Mouse (Mus musculus): Measurements from ENCODE around the gene Ppp1r27.

Ppp1r27 gene

DNA sequence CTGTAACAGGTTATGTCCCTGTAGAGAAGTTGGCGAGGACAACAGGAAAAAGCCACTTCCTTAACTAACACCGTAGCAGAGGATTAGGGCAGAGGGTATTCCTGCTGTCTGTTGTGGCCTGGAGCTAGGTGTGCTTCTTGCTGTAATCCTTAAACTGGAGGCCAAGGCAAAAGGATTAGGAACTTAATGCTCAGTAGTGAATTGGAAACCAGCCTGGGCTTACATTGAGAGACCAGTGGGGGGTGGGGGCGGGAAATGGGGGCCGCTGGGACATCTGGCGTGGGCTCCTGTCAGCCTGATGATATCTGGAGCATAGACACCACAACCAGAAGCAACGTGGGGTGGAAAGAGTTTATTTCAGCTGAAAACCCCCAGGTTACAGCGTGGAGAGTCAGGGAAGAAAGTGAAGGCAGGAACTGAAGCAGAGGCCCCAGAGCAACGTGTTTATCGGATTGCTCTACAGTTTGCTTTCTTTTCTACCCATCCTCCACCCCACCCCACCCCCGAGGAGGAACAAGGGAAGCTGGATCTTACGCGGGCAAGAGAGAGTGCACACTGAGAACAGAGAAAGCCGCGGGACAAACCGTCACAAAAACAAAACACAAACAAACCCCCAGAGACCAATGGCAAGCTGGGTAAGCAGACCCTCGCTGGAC, 40.4 kb downstream of the Ppp1r27 start:
- DNase-seq: peak; percentile 12 to 19

DNA sequence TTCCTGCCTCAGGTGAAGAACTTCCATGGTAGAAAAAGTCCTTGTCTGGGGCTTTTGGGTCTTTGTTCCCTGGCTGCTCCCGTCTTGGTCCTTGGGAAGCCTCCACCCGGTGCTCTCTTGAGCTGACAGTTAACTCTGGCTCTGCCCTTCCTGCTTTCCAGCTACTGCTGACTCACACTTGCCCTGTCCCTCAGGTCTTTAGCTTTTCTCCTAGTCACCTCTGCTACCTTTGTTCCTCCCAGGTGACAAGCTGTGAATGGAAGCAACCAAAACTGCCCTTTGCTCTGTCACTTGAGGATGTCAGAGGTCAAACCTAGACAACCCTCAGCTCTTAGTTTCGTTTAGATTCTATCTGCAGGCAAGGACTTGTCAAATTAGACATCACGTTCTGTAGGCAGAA, 41.0 kb downstream of the Ppp1r27 start:
- no peak for DNase-seq

DNA sequence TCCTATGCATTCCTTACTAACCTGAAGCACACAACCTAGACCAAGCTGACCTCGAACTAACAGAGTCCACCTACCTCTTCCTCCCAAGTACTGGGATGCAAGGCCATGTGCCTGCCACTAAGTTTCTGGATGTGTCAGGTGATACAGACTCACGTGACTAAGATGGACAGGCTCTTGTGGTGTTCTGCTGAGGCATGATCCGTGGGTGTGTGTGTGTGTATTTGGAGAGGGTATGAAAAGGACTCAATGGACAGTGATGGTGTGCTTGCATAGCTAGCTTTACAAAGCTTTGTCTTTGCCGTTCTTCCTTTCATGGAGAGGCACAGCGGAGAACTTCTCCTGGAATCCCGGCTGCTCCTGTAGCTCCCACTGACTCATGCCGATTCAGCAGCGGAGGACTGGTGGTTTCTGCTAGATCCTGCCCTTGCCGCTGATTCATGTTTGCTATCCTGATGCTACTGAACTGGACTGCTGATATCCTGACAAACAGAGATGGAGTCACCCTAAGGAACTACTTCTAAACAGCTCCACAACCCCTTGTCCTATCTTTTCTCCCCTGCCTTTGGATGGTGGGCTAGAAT, 42.6 kb downstream of the Ppp1r27 start:
- no peak for DNase-seq

DNA sequence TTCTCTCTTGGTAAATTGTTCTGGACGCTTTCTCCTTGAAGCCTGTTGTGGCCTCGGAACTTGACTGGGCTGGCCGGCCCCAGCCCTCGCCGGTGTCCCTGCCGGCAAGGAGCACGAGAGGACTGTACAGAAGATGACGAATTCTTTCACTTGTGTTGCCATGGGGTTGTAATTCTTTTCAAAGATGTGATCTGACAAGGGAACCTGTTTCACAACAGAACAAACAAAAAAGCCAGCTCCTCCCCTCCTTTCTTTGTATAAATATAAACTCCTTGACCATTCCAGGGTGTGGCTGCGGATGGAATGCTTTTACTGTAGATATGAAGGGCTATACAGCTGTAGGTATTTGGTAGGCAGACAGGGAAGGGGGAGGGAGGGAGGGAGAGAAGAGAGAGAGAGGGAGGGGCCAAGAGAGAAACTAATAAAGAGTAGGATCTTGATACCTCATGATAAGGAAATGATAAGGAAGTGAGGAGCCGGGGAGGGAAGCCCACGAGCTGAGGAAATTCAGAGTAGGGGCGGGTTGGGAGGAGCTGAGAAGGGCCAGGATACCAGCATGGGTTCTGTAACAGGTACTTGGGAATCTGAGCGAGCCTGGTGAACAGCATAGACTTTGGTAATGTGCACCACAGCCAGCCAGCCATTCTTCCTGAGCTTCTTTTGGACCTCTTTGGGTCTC, 43.2 kb downstream of the Ppp1r27 start:
- DNase-seq: no peak

DNA sequence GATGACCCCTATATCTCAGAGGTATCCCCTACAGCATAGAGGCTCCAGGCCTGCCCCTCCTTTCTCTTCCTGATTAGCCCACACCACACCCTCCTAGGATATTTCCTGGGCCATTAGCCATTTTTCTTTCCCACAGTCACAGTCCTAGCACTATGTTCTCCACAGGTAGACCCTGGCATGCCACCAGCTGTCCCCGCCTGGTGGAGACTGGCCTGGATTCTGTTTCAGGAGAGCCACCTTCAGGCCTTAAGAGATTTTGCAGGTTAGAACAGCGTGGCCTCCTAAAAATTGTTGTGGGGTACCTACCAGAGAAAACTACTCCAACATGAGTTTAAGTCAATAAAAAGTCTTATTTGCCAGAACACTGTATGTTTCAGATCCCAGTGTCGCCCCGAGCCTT, 44.0 kb downstream of the Ppp1r27 start:
- DNase-seq: no peak

DNA sequence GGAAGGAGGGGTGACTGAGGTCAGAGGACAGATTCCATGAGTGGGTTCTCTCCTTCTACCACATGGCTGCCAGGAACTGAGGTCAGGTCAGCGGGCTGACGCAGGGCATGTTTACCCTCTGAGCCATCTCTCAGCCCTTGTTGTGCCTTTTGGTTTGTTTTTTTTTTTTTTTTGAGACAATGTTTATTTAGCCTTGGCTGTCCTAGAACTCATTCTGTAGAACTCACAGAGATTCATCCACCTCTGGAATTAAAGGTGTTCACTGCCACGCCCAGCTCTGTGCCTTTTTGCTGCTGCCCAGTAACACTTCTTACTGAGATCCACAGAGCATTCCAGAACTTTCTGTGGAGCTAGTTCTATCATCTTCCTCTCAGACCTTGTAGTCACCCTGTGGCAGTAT, 45.3 kb downstream of the Ppp1r27 start:
- DNase-seq: no peak

DNA sequence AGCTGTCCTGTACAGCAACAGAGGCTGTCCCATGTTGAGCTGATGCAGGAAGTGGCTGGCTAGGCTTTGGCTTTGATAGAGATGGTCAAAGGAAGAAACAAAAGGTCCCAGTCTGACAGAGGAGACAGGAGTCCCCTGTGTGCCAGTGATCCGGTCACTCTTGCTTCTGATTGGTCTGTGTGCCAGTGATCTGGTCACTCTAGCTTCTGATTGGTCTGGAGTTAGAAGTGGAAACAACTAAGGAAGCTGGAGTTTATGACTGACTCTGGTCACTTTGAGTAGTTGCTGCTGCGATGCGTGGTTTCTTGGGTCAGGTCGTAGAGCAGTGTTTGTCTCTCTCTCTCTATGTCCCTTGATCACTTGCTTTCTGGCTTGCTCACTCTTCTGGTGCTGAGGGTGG, 49.2 kb downstream of the Ppp1r27 start:
- no peak for DNase-seq

GRCm38 (mm10) chr11:120501018-120501417, 49.9 kb downstream of the Ppp1r27 start:
- no peak for DNase-seq

DNA sequence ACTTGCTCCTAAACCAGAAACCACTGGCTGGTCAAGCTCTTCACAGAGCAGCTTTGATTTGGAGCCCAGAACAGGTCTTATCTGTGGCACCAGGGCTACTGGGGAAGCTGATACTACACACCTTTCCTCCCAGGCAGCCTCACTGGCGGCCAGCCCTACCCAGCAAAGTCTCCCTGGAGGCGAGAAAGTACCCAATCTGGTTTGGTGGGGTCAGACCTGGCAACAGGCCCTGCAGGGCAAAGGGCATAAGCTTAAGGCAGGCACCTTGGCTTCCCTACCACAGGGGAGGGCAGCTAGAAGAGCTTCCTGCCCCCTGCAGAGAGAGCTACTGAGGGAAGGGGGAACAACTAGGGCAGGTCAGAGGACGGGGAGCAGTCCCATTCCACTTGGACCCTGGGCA, 50.6 kb downstream of the Ppp1r27 start:
- DNase-seq: no peak

Measured in B cell, adult 2 months (primary cell).